Comparison of ENCODE assay signal across 10 mouse cellular contexts in genomic region chr15:79805246-79805645, GRCm38 (mm10). TPM values are rescaled to one million over a fixed set of nuclear protein-coding genes. Genes with fewer than 3 reads are reported as not detected.
DNase-seq lines count a peak whose midpoint lies in the region; ATAC-seq and TF ChIP-seq lines count a peak whose summit lies in the region.
"Had no signal": no experiment of that assay in that cellular context is flagged by ENCODE, and none has a peak within 500 bp of the region (broad histone marks: within the 10 kb centered on the region; RNA-seq: fewer than 3 reads in every experiment).

No protein-coding gene starts in this region.

- H3K36me3 ChIP-seq in lung, embryonic 14.5 days (ENCODE audit: insufficient read depth): no peaks in the 10 kb centered on the region
- H3K36me3 ChIP-seq in limb, embryonic 10.5 days: no peaks in the 10 kb centered on the region
- no peaks in the 10 kb centered on the region for H3K36me3 ChIP-seq in stomach, embryonic 15.5 days

- H3K9ac ChIP-seq in lung, embryonic 14.5 days: no peak overlapping the region
- no peak overlapping the region for H3K9ac ChIP-seq in stomach, embryonic 15.5 days

- H3K9me3 ChIP-seq in lung, embryonic 14.5 days (ENCODE audit: low read depth, low read length): no peaks in the 10 kb centered on the region
- no peaks in the 10 kb centered on the region for H3K9me3 ChIP-seq in limb, embryonic 10.5 days (replicated peaks)
- no peaks in the 10 kb centered on the region for H3K9me3 ChIP-seq in stomach, embryonic 15.5 days

- no peaks in the 10 kb centered on the region for H3K4me1 ChIP-seq in lung, embryonic 14.5 days (ENCODE audit: insufficient read depth)
- peaks cover 14% of the 10 kb centered on the region for H3K4me1 ChIP-seq in limb, embryonic 10.5 days
- H3K4me1 ChIP-seq in stomach, embryonic 15.5 days: peaks cover 17% of the 10 kb centered on the region; the same call in 1 of the 2 replicates

- no peak for TF ChIP-seq CTCF in lung, embryonic 14.5 days (IDR thresholded peaks at IDR 0.05; ENCODE audit: low read depth)

- H3K27me3 ChIP-seq in lung, embryonic 14.5 days (ENCODE audit: insufficient read depth, low read length): peaks cover 56% of the 10 kb centered on the region
- peaks cover 87% of the 10 kb centered on the region for H3K27me3 ChIP-seq in limb, embryonic 10.5 days (ENCODE audit: low read depth, poor library complexity, severe bottlenecking)
- H3K27me3 ChIP-seq in stomach, embryonic 15.5 days (replicated peaks): peaks cover 65% of the 10 kb centered on the region

- DNase-seq in cerebellum, adult 11-12 months: peak; percentile 48
- no peak for DNase-seq in cerebellum, adult 9-10 months
- no peak for DNase-seq in lung, embryonic 14.5 days
- DNase-seq in lung, postnatal 10 days: no peak
- DNase-seq in limb, embryonic 10.5 days (ENCODE audit: low spot score): no peak
- no peak for DNase-seq in embryo, embryonic 10.5 days (ENCODE audit: low spot score)
- no peak for DNase-seq in right cerebral cortex, postnatal 36 days (ENCODE audit: low spot score in 2 of 2)

- H3K4me2 ChIP-seq in lung, embryonic 14.5 days: peak overlapping the region; percentile 90
- peak overlapping the region; percentile 96; the same call in 1 of the 2 replicates for H3K4me2 ChIP-seq in stomach, embryonic 15.5 days

- WGBS in lung, embryonic 14.5 days: 20% methylated on average over 8 of the region's 8 CpGs
- WGBS in limb, embryonic 10.5 days: 25% methylated on average over 8 of the region's 8 CpGs
- WGBS in stomach, embryonic 15.5 days: 22% methylated on average over 8 of the region's 8 CpGs

- 0 out of 2 replicates have a peak, but pooled peaks have one; percentile 1 for ATAC-seq in lung, embryonic 14.5 days (ENCODE audit: insufficient read depth)
- ATAC-seq in stomach, embryonic 15.5 days (ENCODE audit: insufficient read depth, low FRiP score, low read depth): no peak

- no peak overlapping the region for H3K27ac ChIP-seq in lung, embryonic 14.5 days (ENCODE audit: low read depth)
- H3K27ac ChIP-seq in limb, embryonic 10.5 days: no peak overlapping the region
- no peak overlapping the region for H3K27ac ChIP-seq in stomach, embryonic 15.5 days

- peak overlapping the region; percentile 60; the same call in 1 of the 2 replicates for H3K4me3 ChIP-seq in lung, embryonic 14.5 days (ENCODE audit: low read depth, low read length)
- peak overlapping the region; percentile 67; the same call in 1 of the 2 replicates for H3K4me3 ChIP-seq in limb, embryonic 10.5 days
- no peak overlapping the region for H3K4me3 ChIP-seq in stomach, embryonic 15.5 days (replicated peaks)
- H3K4me3 ChIP-seq: erythroblast, embryonic 14.5 days had no signal

RNA-seq across cellular contexts. Expression of gene Nptxr, which starts 0.7 kb away (rescaled TPM):
- 1.7 and 2.0 TPM in 2 replicates for polyA plus RNA-seq in lung, embryonic 14.5 days (2014; fragmentation: Nextera tagmentation; extraction: Ambion mirVana)
- 0.55 and 0.65 TPM in 2 replicates for polyA plus RNA-seq in limb, embryonic 10.5 days (2016; fragmentation: Nextera tagmentation; extraction: Ambion mirVana)
- 4.5 and 4.8 TPM in 2 replicates for polyA plus RNA-seq in stomach, embryonic 15.5 days (2015; fragmentation: Nextera tagmentation; extraction: Ambion mirVana)
- polyA plus RNA-seq: erythroblast, embryonic 14.5 days had no signal

RNA-seq across cellular contexts. Expression of gene Dnal4, which starts 27.6 kb away (rescaled TPM):
- polyA plus RNA-seq in lung, embryonic 14.5 days (2014; fragmentation: Nextera tagmentation; extraction: Ambion mirVana): 61.0 and 63.8 TPM in 2 replicates
- polyA plus RNA-seq in limb, embryonic 10.5 days (2016; fragmentation: Nextera tagmentation; extraction: Ambion mirVana): 62.2 and 70.4 TPM in 2 replicates
- 44.4 and 50.4 TPM in 2 replicates for polyA plus RNA-seq in stomach, embryonic 15.5 days (2015; fragmentation: Nextera tagmentation; extraction: Ambion mirVana)

RNA-seq across cellular contexts. Expression of gene Npcd, which starts 28.8 kb away (rescaled TPM):
- polyA plus RNA-seq in lung, embryonic 14.5 days (2014; fragmentation: Nextera tagmentation; extraction: Ambion mirVana): not detected in 2 replicates
- polyA plus RNA-seq in limb, embryonic 10.5 days (2016; fragmentation: Nextera tagmentation; extraction: Ambion mirVana): not detected in 2 replicates
- not detected in 2 replicates for polyA plus RNA-seq in stomach, embryonic 15.5 days (2015; fragmentation: Nextera tagmentation; extraction: Ambion mirVana)
- polyA plus RNA-seq: erythroblast, embryonic 14.5 days; liver, adult 2 months had no signal

RNA-seq across cellular contexts. Expression of gene Cbx6, which starts 29.2 kb away (rescaled TPM):
- polyA plus RNA-seq in lung, embryonic 14.5 days (2014; fragmentation: Nextera tagmentation; extraction: Ambion mirVana): 43.1 and 47.1 TPM in 2 replicates
- 15.5 and 18.2 TPM in 2 replicates for polyA plus RNA-seq in limb, embryonic 10.5 days (2016; fragmentation: Nextera tagmentation; extraction: Ambion mirVana)
- 62.6 and 68.0 TPM in 2 replicates for polyA plus RNA-seq in stomach, embryonic 15.5 days (2015; fragmentation: Nextera tagmentation; extraction: Ambion mirVana)
